Mouse (Mus musculus): Measurements from ENCODE around the gene Trappc5.

The Trappc5 gene

GRCm38 (mm10) chr8:3676131-3676992 lies at the start of gene Trappc5:
TSS of gene Trappc5 (plus strand) at chr8:3676299.
- DNase-seq: peak; percentile 96

- DNase-seq: no peak
These were observed 49.1 kb upstream of the Trappc5 start for GRCm38 (mm10) chr8:3626971-3627370.

DNA sequence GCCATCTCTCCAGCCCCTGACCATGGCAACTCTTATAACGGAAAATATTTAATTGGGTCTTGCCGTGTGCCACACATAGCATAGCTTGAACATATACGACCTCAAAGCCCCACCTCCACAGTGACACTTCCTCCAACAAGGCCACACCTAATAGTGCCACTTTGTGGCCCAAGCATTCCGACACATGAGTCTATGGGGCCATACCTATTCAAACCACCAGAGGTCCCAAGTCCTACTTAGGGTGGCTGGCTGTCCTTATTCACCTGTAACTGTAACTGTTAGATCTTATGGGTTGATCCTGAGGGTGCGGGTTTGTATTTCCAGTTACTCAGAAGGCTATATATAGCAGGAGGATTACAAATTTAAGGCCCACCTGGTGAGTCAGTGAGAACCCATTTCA lies 48.1 kb upstream of the Trappc5 start:
- peak; percentile 55 for DNase-seq

GRCm38 (mm10) chr8:3630647-3631477 lies 45.2 kb upstream of the Trappc5 start, which contains the start of gene Stxbp2:
TSS of gene Stxbp2 (plus strand) at chr8:3630955.
- peak; percentile 93 for DNase-seq

DNA sequence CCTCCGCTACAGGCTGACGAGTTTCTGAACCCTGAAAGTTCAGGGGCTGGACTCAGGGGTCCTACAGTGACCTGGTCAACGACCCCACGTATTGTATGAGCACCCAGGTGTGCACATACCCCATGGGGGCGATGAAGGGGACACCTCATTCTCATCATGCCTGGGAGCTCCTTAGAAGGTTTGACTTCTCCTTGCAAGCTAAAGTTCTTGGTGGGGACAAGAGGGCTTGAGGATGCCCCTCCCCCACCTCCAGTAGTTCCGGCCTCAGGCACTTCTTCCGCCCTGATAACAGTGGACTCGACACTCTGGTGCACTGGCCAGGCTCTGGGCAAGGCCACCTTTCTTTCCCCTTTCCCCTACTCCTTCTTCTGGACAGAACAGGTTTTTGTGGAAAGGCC lies 44.6 kb upstream of the Trappc5 start:
- peak; percentile 40 for DNase-seq

DNA sequence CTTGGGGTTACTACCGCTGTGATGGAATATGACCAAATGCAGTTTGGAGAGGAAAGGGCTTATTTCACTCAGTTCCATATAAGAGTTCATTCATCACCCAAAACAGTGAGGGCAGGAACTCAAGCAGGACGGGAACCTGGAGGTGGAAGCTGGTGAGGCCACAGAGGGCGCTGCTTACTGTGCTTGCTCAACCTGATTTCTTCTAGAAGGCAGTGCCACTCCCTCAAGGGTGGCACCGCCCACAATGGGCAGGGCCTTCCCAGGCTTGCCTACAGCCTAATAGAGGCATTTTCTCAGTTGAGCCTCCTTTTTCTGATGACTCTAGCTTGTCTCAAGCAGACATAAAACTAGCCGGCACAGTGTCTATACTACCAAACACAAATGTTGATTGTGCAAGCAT lies 30.3 kb upstream of the Trappc5 start:
- peak; percentile 71 for DNase-seq

- DNase-seq: no peak
These were observed 29.1 kb upstream of the Trappc5 start for GRCm38 (mm10) chr8:3646824-3647531.

DNA sequence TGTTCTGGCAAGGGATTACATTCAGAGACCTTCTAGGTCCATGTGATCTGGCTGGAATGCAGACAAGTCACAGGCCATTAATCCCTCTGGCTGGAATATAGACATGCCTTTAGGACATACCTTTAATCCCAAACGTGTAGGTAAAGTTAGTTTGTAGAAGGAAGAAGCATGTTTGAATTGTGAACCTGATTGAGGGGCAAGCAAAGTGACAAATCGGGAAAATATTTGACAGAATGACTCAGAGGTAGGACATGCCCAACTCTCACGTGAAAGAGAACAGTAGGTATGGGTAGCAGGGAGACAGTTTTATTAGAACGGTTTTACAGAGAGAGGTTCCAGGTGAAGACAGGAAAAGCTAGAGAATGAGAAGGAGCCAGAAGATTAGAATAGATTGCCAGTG lies 28.5 kb upstream of the Trappc5 start:
- no peak for DNase-seq

DNA sequence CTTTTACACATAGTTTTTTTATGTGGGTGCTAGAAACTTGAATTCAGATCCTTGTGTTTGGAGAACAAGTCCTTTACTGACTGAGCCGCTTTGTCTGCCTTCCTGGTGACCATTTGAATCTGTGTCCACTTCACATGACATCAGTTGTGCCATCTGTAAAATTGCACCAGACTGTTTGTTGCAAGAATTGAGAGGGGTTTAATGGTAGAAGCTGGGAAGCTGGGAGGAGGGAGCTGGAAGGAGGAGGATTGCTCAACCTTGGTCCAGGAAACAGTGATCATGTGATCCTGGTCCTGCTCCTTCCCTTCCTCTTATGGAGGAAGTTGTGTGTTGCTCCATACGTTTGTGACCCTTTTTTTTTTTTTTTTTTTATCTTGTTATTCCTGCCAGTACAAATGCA lies 27.8 kb upstream of the Trappc5 start:
- DNase-seq: no peak

DNA sequence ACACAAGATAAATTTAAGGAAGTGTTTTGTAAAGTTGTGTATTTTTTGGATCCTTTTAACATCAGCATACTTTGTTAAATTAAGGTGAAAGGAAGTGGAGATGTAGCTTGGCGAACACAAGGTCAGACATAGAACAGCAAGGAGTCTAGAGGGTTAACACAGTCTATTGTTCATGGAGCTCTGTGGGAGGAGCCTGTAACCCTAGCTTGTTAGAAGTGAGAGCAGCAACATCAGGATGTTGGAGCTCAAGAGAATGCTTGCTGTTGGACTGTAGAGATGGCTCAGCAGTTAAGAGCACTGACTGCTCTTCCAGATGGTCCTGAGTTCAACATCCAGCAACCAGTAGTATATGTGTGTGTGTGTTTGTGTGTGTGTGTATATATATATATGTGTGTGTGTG lies 27.1 kb upstream of the Trappc5 start:
- no peak for DNase-seq

DNA sequence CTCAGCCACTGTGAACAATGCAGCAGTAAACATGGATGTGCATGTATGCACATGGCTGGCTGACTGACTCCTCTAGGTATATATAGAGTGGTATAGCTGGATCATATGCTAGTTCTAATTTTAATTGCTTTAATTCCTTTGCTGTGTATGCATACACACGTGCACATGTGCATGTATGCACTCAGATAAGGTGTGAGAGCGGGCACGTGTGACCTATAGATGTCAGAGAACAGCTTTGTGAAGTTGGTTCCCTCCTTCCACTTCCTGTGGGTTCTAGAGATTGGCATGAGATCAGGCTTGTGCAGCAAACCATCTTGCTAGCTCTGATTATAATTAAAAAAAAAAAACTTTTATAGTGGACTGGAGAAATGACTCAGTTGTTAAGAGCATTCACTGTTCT lies 23.3 kb upstream of the Trappc5 start:
- DNase-seq: no peak

DNA sequence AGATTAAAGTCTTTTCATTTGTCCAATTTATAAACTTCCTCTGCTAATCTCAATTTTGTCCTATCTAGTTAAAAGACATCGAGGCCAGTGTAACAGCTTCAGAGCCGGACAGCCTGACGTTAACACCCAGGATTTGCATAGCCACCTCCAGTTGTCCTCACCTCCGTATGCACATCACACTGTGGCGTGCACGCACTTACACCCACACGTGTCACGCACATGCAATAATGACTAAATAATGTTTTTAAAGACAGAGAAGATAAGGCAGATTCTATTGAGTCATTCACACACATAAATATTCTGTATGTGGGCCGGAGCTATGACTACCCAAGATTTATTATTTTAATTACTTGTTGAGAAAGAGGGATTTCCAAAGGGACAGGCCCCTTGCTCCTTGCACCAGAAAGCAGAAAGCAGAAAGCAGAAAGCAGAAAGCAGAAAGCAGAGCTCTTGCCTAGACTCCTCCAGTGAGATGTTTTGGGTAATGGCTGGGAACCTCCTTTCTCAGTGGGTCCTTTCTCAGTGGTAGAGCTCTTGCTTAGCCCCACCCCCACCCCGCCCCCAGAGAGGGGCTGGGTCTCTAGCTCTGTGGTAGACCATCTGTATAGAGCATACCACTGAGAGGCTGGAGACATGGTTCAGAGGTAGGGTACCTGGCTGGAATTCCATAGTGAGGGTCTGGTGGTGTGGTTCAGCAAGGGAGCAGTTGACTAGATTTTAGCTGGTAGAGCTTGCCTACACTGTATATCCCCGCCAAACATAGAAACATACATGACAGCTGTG lies 21.2 kb upstream of the Trappc5 start:
- DNase-seq: no peak

DNA sequence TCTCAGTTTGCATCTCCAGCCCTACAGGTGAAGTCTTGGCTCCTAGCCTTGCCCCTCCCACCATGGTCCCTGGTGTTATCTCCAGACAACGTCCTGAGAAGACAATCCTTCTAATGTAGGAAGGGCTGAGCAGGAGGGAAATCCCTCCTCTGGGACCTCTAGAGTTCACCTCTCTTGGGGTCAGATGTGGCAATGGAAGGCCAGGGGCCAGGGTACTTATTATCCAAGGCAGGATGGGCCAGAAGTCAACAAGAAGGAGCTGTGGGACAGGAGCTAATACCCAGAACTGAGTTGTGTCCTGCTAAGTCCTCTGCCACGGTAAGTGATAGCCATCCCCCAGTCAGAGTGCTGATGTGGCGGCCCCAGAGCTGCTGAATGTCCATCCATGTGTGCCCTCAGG lies 20.6 kb upstream of the Trappc5 start, which contains the start of gene Retn:
Gene Retn, plus strand, starts transcription at position 245 of the 400 bp plus-strand sequence.
- DNase-seq: no peak

GRCm38 (mm10) chr8:3656725-3657381 lies 19.2 kb upstream of the Trappc5 start:
- no peak for DNase-seq

- no peak for DNase-seq
These were observed 15.2 kb upstream of the Trappc5 start for GRCm38 (mm10) chr8:3660889-3661288.

DNA sequence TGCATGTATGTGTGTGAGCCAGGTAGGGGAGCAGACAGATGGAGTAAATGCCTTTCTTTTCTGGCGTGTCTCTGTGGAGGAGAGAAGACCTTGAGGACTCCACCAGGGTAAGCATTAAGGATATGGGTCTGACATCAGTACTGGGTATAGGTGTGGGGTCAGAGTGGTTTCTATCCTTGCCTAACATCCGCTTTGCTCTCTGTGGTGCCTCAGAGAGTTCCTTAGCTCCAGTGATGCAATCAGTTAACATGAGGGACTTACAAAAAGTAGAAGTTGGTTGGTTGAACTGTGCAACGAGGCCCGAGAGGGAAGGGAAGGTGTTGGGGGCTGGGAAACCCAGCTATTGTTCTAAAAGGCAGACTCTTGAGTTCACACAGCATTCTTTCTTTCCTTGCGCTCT lies 11.7 kb upstream of the Trappc5 start:
- DNase-seq: no peak

GRCm38 (mm10) chr8:3665507-3665906 lies 10.6 kb upstream of the Trappc5 start, which contains the start of gene Mcemp1:
TSS of gene Mcemp1 (plus strand) at chr8:3665754.
- no peak for DNase-seq

DNA sequence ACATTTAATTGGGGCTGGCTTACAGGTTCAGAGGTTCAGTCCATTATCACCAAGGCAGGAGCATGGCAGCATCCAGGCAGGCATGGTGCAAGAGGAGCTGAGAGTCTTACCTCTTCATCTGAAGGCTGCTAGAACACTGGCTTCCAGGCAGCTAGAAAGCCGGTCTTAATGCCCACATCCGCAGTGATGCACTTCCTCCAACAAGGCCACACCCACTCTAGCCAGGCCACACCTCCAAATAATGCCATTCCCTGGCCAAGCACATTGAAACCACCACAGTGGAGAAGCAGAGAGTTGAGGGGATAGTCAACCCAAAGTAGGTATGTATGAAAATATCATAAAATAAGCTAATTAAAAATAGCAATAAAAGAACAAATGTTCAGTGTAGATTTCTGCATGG lies 5.7 kb upstream of the Trappc5 start:
- no peak for DNase-seq

GRCm38 (mm10) chr8:3671980-3672491 lies 4.1 kb upstream of the Trappc5 start, which contains the start of gene Fcor:
TSS of gene Fcor (minus strand) at chr8:3672362.
- peak; percentile 96 for DNase-seq

DNA sequence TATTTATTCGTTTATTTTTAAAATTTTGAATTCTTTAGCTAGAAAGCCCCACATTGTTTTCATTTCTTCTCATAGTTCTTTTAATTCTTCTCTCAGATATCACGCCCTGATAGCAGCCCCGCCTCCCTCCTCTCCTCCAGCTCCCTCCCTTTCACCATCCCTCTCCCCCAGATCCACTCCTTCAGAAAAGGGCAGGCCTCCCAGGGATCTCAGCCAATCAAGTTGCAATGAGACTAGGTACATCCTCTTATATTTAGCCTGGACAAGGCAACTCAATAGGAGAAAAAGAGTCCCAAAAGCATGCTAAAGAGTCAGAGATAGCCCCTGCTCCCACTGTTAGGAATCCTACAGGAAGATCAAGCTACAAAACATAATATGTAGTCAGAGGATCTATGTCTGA lies 1.4 kb upstream of the Trappc5 start:
- DNase-seq: no peak

DNA sequence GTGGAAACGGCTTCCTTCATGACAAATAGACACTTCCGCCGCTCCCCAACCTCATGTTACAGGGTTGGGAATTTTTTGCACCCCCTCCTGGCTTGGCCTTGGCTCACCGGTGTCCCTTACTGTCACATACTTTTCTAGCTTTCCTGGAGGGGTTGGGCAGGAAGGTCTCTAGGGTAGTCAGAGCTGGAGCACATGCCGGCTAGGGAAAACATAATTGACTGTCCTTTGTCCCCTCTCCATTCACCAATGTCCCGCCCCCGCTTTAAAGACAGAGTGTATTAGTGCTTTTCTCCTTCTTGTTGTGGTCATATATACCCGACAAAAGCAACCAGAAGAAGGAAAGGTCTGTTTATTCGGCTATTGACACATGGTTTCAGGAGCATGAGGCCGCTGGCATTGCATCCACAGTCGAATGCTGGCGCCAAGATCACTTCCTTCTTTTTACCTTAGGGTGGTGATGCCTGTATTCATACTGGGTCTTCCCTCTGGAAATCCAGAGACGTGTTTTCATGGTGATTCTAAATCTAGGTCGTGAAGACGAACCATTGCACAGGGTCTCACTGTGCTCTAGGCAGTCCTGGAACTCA lies 987 bp downstream of the Trappc5 start:
- peak; percentile 17 for DNase-seq

Measured in thymus, postnatal 4 days (tissue).